Mouse (Mus musculus) erythroblast, embryonic 14.5 days (primary cell): ENCODE measurements around the gene Prmt8.

ENCODE experiments used
- GATA1 ChIP-seq: IDR thresholded peaks from 2 replicates; pipeline ENCODE4 v1.6.1; 2012; ENCODE audit warnings: low read length, inconsistent platforms, mixed read lengths
- TAL1 ChIP-seq: IDR thresholded peaks from 3 replicates; pipeline ENCODE4 v1.6.1; 2012; ENCODE audit warnings: low read length, inconsistent platforms, mixed read lengths

GRCm38 (mm10) chr6:127670031-127670430 is 99.2 kb downstream of the Prmt8 start:
- TF ChIP-seq TAL1 (no peak), GATA1 (no peak)
